Mouse (Mus musculus) intestine, postnatal 0 days (tissue): Measurements from ENCODE around the gene Tgfbrap1. TPM values are rescaled to one million over a fixed set of nuclear protein-coding genes. Genes with fewer than 3 reads are reported as not detected.
A peak's percentile ranks its signal among the peaks of the same experiment; 100 is the strongest.

ENCODE experiments used
- ATAC-seq: fragments of 200-750 bp; cut with Nextera tagmentation; 2 replicates; pipeline ENCODE4 v1.8.0; 2017; ENCODE audit warnings: mild to moderate bottlenecking, moderate TSS enrichment, moderate library complexity
- H3K27ac ChIP-seq: fragments of 300-500 bp; sonication (generic); 2 replicates; pipeline ENCODE4 v1.5.1; 2014; ENCODE audit warnings: mild to moderate bottlenecking, low read depth, low read length, moderate library complexity
- H3K27me3 ChIP-seq: fragments of 300-500 bp; sonication (generic); replicated peaks from 2 replicates; pipeline ENCODE4 v1.6.1; 2014; ENCODE audit warnings: low read length, mixed read lengths; ENCODE audit not compliant: control insufficient read depth, insufficient read depth
- H3K36me3 ChIP-seq: fragments of 300-500 bp; sonication (generic); 2 replicates; pipeline ENCODE4 v1.6.1; 2014; ENCODE audit warnings: mild to moderate bottlenecking, moderate library complexity; ENCODE audit not compliant: control insufficient read depth, insufficient read depth
- H3K4me1 ChIP-seq: fragments of 300-500 bp; sonication (generic); replicated peaks from 2 replicates; pipeline ENCODE4 v1.6.1; 2014; ENCODE audit warnings: antibody characterized with exemption, low read length, mixed read lengths; ENCODE audit not compliant: control insufficient read depth, insufficient read depth
- H3K4me2 ChIP-seq: fragments of 300-500 bp; sonication (generic); replicated peaks from 2 replicates; pipeline ENCODE4 v1.6.1; 2014; ENCODE audit warnings: low read depth, mild to moderate bottlenecking, moderate library complexity
- H3K4me3 ChIP-seq: fragments of 300-500 bp; sonication (generic); 2 replicates; pipeline ENCODE4 v1.5.1; 2014; ENCODE audit warnings: low read depth, low read length
- H3K9ac ChIP-seq: fragments of 300-500 bp; sonication (generic); 2 replicates; pipeline ENCODE4 v1.6.1; 2014; ENCODE audit warnings: mild to moderate bottlenecking, low read depth, low read length
- H3K9me3 ChIP-seq: fragments of 300-500 bp; sonication (generic); 2 replicates; pipeline ENCODE4 v1.6.1; 2016; ENCODE audit warnings: mixed run types; ENCODE audit not compliant: control insufficient read depth
- CTCF ChIP-seq: sonication (generic); IDR thresholded peaks from 2 replicates; pipeline ENCODE4 v1.5.1; 2016; ENCODE audit warnings: low read depth, mild to moderate bottlenecking, control low read depth, antibody characterized with exemption, moderate library complexity
- WGBS: fragments of 180-500 bp; shearing (Covaris S2); extraction: QIAGEN DNeasy Blood & Tissue Kit; methylation state at CpG from one replicate; pipeline ENCODE4 v1.1.7; 2014; 5-methylcytosine and 5-hydroxymethylcytosine counted together
- polyA plus RNA-seq: library from polyadenylated mRNA; unstranded; fragments of >200 nt; fragmentation: Nextera tagmentation; extraction: Ambion mirVana; gene quantifications from 2 replicates; pipeline ENCODE4 v1.2.1, GENCODE M21; 2015

Gene Tgfbrap1
- polyA plus RNA-seq, 1 experiment from 2014 or later, result 6.1 TPM

DNA sequence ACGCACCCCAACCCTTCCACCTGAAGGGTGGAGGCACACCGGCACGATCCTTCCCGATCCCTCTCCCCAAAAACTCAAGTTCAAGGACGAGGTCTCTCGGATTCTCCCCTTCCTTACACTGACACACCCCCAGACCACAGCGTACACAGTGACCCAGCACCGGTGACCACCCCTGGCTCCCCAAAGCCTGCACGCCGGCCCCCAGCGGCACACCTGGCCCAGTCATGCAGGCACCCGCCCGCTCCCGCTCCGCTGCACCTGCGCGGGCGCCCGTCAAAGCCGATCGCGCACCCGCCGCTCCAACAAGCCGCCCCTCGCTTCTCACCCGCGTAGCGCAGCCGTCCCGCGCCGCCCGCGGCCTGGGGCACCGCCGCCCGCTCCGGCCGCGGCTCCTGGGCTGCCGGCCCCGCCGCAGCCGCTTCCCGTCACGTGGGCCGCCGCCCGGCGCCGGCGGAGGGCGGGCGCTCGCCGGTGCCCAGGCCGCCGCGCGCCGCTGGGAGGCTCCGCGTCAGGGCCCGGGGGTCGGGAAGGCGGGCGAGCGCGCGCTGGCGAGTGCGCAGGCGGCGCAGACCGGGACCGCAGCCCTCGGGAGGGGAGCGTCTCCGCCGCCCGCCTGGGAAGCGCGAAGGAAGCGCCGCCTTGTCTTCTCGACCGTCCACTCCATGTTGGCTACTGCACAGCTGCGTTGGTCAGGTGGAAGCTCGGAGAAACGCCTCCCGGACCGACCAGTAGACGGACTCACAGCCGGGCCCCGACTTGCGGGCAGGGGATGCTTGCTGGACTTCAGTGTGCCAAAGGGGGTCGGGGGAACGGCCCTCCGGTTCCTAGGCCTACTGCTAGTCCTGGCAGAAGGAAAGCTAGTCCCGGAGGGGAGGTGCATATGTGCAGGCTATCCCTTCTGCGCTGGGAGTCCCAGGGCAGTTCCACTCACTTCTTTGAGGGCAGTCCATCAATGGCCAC is 6.1 kb downstream of the Tgfbrap1 start:
- peak overlapping the region; percentile 77 for H3K4me3 ChIP-seq
- H3K9me3 ChIP-seq, result no peaks in the 10 kb centered on the region
- under 1% methylated on average over 96 of the region's 102 CpGs for WGBS
- ATAC-seq, result peak; percentile 91
- TF ChIP-seq CTCF, result no peak
- H3K27ac ChIP-seq, result peak overlapping the region; percentile 88
- no peaks in the 10 kb centered on the region for H3K36me3 ChIP-seq
- peak overlapping the region; percentile 88 for H3K4me2 ChIP-seq
- peak overlapping the region; percentile 92 for H3K9ac ChIP-seq
- no peaks in the 10 kb centered on the region for H3K27me3 ChIP-seq
- H3K4me1 ChIP-seq, result no peaks in the 10 kb centered on the region

DNA sequence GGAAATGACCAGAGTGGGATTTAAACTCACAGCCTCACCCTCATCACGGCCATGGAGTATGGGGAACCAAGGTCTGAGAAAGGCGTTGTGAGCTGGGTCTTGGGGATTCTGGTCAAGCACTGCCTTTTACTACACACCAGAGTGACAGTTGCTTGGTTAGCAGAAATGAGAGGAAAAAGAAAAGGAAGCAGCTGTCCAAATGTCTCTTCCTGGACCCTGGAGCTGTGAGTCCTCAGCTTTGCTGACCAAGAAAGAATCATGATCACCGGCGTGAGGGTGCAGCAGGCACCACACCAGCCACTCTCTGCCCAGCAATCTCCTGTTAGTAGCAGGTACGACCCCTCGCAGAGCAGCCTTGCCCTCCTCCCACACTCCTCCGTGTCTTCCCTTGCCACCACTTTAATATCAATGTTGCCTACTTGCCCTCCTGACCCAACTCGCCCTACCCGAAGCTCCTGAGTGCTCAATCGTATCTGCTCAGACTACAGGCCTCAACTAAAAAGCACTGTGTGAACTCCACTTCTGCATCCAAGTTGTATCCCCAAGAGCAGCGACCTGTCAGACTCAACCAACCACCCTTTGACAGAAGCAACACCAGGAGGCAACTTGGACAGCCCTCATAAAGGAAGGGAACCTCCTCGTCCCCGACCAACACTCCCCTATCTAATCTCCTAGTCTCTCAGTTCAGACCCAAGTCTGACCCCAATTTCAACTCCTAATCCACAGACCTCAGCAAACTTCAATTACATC is 7.0 kb downstream of the Tgfbrap1 start:
- TF ChIP-seq CTCF, result no peak
- H3K27me3 ChIP-seq, result no peaks in the 10 kb centered on the region
- H3K4me2 ChIP-seq, result peak overlapping the region; percentile 88
- H3K4me3 ChIP-seq, result peak overlapping the region; percentile 77
- H3K9me3 ChIP-seq, result no peaks in the 10 kb centered on the region
- H3K36me3 ChIP-seq, result no peaks in the 10 kb centered on the region
- H3K9ac ChIP-seq, result peak overlapping the region; percentile 92
- ATAC-seq, result no peak
- no peaks in the 10 kb centered on the region for H3K4me1 ChIP-seq
- WGBS, result 30% methylated on average over 13 of the region's 13 CpGs
- 0 out of 2 replicates have a peak overlapping the region, but pooled peaks have one; percentile 88 for H3K27ac ChIP-seq

DNA sequence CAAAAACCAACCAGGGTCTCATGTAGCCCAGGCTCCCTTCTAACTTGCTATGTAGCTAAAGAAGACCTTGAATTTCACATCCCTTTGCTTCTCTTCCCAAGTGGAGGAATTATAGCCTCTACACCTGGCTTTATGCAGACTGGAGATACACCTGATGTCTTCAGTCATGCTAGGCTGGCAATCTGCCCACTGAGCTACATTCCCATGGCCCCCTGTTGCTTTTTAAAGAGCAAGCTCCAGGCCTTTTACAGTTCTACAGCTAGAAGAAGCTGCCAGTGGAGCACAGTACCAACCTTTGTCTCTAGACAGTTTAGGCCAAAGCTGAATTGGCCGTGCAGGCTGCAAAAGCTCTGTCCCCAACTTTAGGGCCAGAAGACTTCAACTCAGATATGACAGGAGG is 8.0 kb downstream of the Tgfbrap1 start:
- Histone ChIP-seq H3K27me3 (no peaks in the 10 kb centered on the region), H3K4me3 (no peak overlapping the region), H3K36me3 (no peaks in the 10 kb centered on the region; the same call in 1 of the 2 replicates), H3K4me1 (no peaks in the 10 kb centered on the region), H3K9ac (no peak overlapping the region), H3K9me3 (no peaks in the 10 kb centered on the region), H3K4me2 (no peak overlapping the region), H3K27ac (no peak overlapping the region)
- WGBS, result 74% methylated on average over 1 of the region's 1 CpGs
- no peak for ATAC-seq
- no peak for TF ChIP-seq CTCF

DNA sequence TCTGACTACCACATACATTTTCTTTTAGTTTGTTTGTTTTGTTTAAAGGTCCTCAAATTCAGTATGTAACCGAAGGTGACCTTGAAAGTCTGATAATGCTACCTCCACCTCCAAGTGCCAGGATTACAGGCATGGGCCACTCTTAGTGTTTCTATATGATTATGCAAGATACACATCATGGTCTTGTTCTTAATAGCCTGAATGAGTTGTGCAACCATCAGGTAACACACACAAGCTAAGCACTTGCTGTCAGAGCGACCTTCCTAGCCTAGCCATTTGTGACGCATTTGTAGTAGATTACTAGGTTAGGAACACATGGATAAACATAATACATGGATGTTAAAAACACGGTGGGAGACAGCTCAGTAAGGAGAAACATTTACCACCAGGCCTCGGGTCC is 15.5 kb downstream of the Tgfbrap1 start:
- Histone ChIP-seq H3K4me2 (no peak overlapping the region), H3K27me3 (no peaks in the 10 kb centered on the region), H3K4me1 (no peaks in the 10 kb centered on the region), H3K4me3 (no peak overlapping the region), H3K27ac (no peak overlapping the region), H3K9me3 (no peaks in the 10 kb centered on the region), H3K36me3 (no peaks in the 10 kb centered on the region; the same call in 1 of the 2 replicates), H3K9ac (no peak overlapping the region)
- WGBS, result 69% methylated on average over 5 of the region's 5 CpGs
- ATAC-seq, result no peak
- TF ChIP-seq CTCF, result no peak

DNA sequence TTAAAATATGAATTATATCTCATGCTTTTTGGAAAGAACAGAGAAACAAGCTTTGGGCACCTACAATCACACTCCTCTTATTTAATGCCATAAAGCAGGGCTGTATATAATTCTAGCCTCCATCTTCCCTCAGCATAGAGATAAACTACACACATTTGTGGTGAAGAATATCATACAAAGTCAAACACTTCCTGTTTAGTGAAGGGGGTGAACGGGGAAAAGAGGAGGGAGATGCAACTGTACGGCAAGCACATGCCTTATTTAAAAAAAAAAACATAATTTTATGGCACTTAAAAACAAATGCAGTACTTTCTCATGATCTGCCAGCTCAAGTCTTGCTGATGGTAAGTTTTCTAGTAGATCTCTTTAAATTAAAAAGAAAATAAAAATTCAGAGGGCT is 20.3 kb downstream of the Tgfbrap1 start:
- no peak overlapping the region for H3K4me3 ChIP-seq
- H3K27me3 ChIP-seq, result no peaks in the 10 kb centered on the region
- no peak for ATAC-seq
- H3K36me3 ChIP-seq, result peaks cover 15% of the 10 kb centered on the region
- 59% methylated on average over 2 of the region's 2 CpGs for WGBS
- H3K27ac ChIP-seq, result no peak overlapping the region
- TF ChIP-seq CTCF, result no peak
- no peak overlapping the region for H3K4me2 ChIP-seq
- H3K9me3 ChIP-seq, result no peaks in the 10 kb centered on the region
- no peaks in the 10 kb centered on the region for H3K4me1 ChIP-seq
- H3K9ac ChIP-seq, result no peak overlapping the region

DNA sequence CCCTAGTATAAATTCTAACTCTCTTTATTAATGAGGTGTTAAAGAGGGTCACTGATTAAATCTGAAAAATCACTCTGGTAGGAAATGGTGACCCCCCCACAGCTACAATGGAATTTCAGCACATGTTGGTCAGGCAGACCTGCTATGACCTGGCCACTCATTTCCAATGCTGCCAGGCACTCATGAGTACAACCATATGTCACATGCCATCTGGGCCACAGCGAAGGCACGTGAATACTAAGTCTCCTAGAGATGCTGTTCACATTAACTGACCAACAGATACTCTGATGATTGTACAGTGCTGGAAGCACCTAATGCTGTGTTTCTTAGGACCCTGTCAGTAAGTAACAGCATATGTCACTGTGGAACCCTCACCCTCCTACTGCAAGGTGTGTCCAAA is 23.6 kb downstream of the Tgfbrap1 start:
- Histone ChIP-seq H3K4me1 (no peaks in the 10 kb centered on the region), H3K9ac (no peak overlapping the region), H3K27me3 (no peaks in the 10 kb centered on the region), H3K27ac (no peak overlapping the region), H3K9me3 (no peaks in the 10 kb centered on the region), H3K4me3 (no peak overlapping the region), H3K36me3 (peaks cover 21% of the 10 kb centered on the region), H3K4me2 (no peak overlapping the region)
- 93% methylated on average over 2 of the region's 2 CpGs for WGBS
- no peak for TF ChIP-seq CTCF
- no peak for ATAC-seq
